Mouse (Mus musculus) heart, embryonic 10.5 days (tissue): ENCODE data around the gene 9230102O04Rik. TPM values are rescaled to one million over a fixed set of nuclear protein-coding genes. Genes with fewer than 3 reads are reported as not detected.

Source experiments
- DNase-seq: peaks from one replicate; pipeline ENCODE4 v3.0.0-alpha.2; 2017; ENCODE audit warnings: low spot score
- H3K27ac ChIP-seq: fragments of 300-500 bp; sonication (generic); 2 replicates; pipeline ENCODE4 v1.5.1; 2016; ENCODE audit warnings: mild to moderate bottlenecking
- H3K27me3 ChIP-seq: fragments of 300-500 bp; sonication (generic); 2 replicates; pipeline ENCODE4 v1.6.1; 2016; ENCODE audit warnings: mild to moderate bottlenecking; ENCODE audit not compliant: poor library complexity, insufficient read depth, severe bottlenecking
- H3K36me3 ChIP-seq: fragments of 300-500 bp; sonication (generic); 2 replicates; pipeline ENCODE4 v1.6.1; 2016; ENCODE audit warnings: mild to moderate bottlenecking, moderate library complexity
- H3K4me1 ChIP-seq: fragments of 300-500 bp; sonication (generic); 2 replicates; pipeline ENCODE4 v1.6.1; 2016; ENCODE audit warnings: mild to moderate bottlenecking
- H3K4me3 ChIP-seq: fragments of 300-500 bp; sonication (generic); 2 replicates; pipeline ENCODE4 v1.5.1; 2016; ENCODE audit warnings: mild to moderate bottlenecking, moderate library complexity
- H3K9me3 ChIP-seq: fragments of 300-500 bp; sonication (generic); 2 replicates; pipeline ENCODE4 v1.6.1; 2016; ENCODE audit warnings: mild to moderate bottlenecking, moderate library complexity
- WGBS: fragments of 180-500 bp; shearing (Covaris S2); methylation state at CpG from one replicate; pipeline ENCODE4 v1.1.7; 2016; 5-methylcytosine and 5-hydroxymethylcytosine counted together
- polyA plus RNA-seq: library from polyadenylated mRNA; unstranded; fragments of >200 nt; fragmentation: Nextera tagmentation; extraction: Ambion mirVana; gene quantifications from 2 replicates; pipeline ENCODE4 v1.2.1, GENCODE M21; 2016

The 9230102O04Rik gene
- polyA plus RNA-seq, 1 experiment from 2014 or later, result not detected

DNA sequence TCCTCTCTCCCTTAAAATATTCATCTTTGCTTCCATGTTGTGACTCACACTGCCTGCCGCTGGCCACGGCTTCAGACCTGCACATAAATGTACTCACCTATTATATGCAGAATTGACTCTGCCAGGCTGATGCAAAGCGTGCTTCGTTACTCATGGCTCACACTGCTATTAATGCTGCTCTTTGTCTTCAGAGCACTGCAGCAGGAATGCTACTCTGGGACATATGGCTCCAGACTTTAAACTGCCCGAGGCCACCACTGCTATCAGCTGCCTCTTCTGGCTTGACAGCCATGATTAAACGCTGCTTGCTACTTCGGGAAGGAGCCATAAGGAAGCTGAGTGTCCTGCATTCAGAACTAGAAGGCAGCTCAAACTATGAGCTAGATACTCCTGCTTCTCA lies 54.1 kb downstream of the 9230102O04Rik start:
- WGBS, result 48% methylated on average over 7 of the region's 7 CpGs
- Histone ChIP-seq H3K4me1 (peaks cover 4% of the 10 kb centered on the region; the same call in 1 of the 2 replicates), H3K4me3 (no peak overlapping the region), H3K27ac (0 out of 2 replicates have a peak overlapping the region, but pooled peaks have one; percentile 30), H3K9me3 (no peaks in the 10 kb centered on the region), H3K36me3 (no peaks in the 10 kb centered on the region), H3K27me3 (no peaks in the 10 kb centered on the region)
- no peak for DNase-seq

DNA sequence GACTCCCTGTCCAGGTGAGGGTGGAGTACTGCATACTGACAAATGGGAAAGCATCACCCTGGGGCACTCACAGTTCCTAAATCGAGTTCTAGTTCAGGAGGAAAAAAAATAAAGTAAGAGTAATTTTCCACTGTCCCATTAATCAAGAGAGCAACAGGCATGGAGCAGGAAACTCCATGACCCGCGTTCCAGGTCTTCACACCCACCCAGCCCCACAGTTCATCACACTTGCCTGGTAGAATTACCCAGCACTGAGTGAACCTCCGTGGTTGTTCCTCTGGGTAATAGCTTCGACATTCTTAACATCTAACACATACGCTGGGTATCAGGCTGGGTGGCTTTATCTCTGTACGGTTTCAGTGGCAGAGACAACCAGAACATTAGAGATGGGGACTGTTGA lies 55.6 kb downstream of the 9230102O04Rik start:
- WGBS, result 62% methylated on average over 7 of the region's 7 CpGs
- no peak overlapping the region for H3K27ac ChIP-seq
- no peak for DNase-seq
- H3K9me3 ChIP-seq, result no peaks in the 10 kb centered on the region
- no peak overlapping the region for H3K4me3 ChIP-seq
- H3K36me3 ChIP-seq, result no peaks in the 10 kb centered on the region
- H3K4me1 ChIP-seq, result peaks cover 4% of the 10 kb centered on the region; the same call in 1 of the 2 replicates
- no peaks in the 10 kb centered on the region for H3K27me3 ChIP-seq

Other genes starting within 250 kb of the 9230102O04Rik start
- gene 4930412O13Rik, start 8.3 kb downstream of the 9230102O04Rik start, polyA plus RNA-seq, result 1.1 and 2.6 TPM in 2 replicates
- gene Gata3, start 494 bp upstream of the 9230102O04Rik start, polyA plus RNA-seq, result 9.1 and 21.7 TPM in 2 replicates
- 10.2 and 12.2 TPM in 2 replicates for gene Taf3, start 159.1 kb upstream of the 9230102O04Rik start, polyA plus RNA-seq
- 853 and 1,049 TPM in 2 replicates for gene Atp5c1, start 191.0 kb upstream of the 9230102O04Rik start, polyA plus RNA-seq
- gene Kin, start 191.1 kb upstream of the 9230102O04Rik start, polyA plus RNA-seq, result 22.9 and 30.7 TPM in 2 replicates
- gene Itih2, start 241.9 kb upstream of the 9230102O04Rik start, polyA plus RNA-seq, result 1.8 and 57.3 TPM in 2 replicates